Mouse (Mus musculus) liver, postnatal 0 days (tissue): ENCODE data around the gene Uxs1.

Experiments
- CTCF ChIP-seq: sonication (generic); IDR thresholded peaks from 2 replicates; pipeline ENCODE4 v1.5.1; 2016; ENCODE audit warnings: antibody characterized with exemption, low read depth
- EP300 ChIP-seq: IDR thresholded peaks from 2 replicates; pipeline ENCODE4 v1.6.1; 2016; ENCODE audit warnings: antibody characterized with exemption, low read depth, mild to moderate bottlenecking

GRCm38 (mm10) chr1:43809351-43809750 is 18.2 kb downstream of the Uxs1 start:
- no peak for TF ChIP-seq CTCF
- no peak for TF ChIP-seq EP300
